Mouse (Mus musculus) neural tube, embryonic 14.5 days (tissue): ENCODE measurements at regions not wholly inside any gene's neighbourhood (a gene's known extent, or its start where the extent isn't known, plus 50 kb on each side); places are given as distances from the start of the nearest gene placed in this dataset.
"Not testable (repeated sequence)": the region's sequence is repeated elsewhere in the genome, so short reads cannot be mapped to it uniquely, and the experiment has no call there.

Experiments
- ATAC-seq: fragments of 200-750 bp; cut with Nextera tagmentation; 2 replicates; pipeline ENCODE4 v1.8.0; 2017; ENCODE audit warnings: low read depth, mild to moderate bottlenecking, moderate TSS enrichment, moderate library complexity
- H3K27ac ChIP-seq: fragments of 300-500 bp; sonication (generic); 2 replicates; pipeline ENCODE4 v1.5.1; 2014; ENCODE audit warnings: low read depth, mild to moderate bottlenecking, control low read depth, low read length, moderate library complexity, mixed read lengths
- H3K27me3 ChIP-seq: fragments of 300-500 bp; sonication (generic); 2 replicates; pipeline ENCODE4 v1.6.1; 2014; ENCODE audit warnings: low read length; ENCODE audit not compliant: control insufficient read depth, insufficient read depth
- H3K36me3 ChIP-seq: fragments of 300-500 bp; sonication (generic); 2 replicates; pipeline ENCODE4 v1.6.1; 2014; ENCODE audit warnings: low read length, mixed read lengths; ENCODE audit not compliant: control insufficient read depth, insufficient read depth
- H3K4me1 ChIP-seq: fragments of 300-500 bp; sonication (generic); 2 replicates; pipeline ENCODE4 v1.6.1; 2014; ENCODE audit warnings: low read length; ENCODE audit not compliant: control insufficient read depth, insufficient read depth
- H3K4me2 ChIP-seq: fragments of 300-500 bp; sonication (generic); 2 replicates; pipeline ENCODE4 v1.6.1; 2014; ENCODE audit warnings: mild to moderate bottlenecking, low read depth, low read length, control low read depth
- H3K4me3 ChIP-seq: fragments of 300-500 bp; sonication (generic); 2 replicates; pipeline ENCODE4 v1.5.1; 2014; ENCODE audit warnings: low read depth, low read length, control low read depth, mixed read lengths
- H3K9ac ChIP-seq: fragments of 300-500 bp; sonication (generic); replicated peaks from 2 replicates; pipeline ENCODE4 v1.6.1; 2014; ENCODE audit warnings: low read depth, mild to moderate bottlenecking, control low read depth, low read length, mixed read lengths
- H3K9me3 ChIP-seq: fragments of 300-500 bp; sonication (generic); 2 replicates; pipeline ENCODE4 v1.6.1; 2016; ENCODE audit warnings: low read length; ENCODE audit not compliant: control insufficient read depth
- WGBS: fragments of 180-500 bp; shearing (Covaris S2); extraction: QIAGEN DNeasy Blood & Tissue Kit; methylation state at CpG from one replicate; pipeline ENCODE4 v1.1.7; 2014; 5-methylcytosine and 5-hydroxymethylcytosine counted together

DNA sequence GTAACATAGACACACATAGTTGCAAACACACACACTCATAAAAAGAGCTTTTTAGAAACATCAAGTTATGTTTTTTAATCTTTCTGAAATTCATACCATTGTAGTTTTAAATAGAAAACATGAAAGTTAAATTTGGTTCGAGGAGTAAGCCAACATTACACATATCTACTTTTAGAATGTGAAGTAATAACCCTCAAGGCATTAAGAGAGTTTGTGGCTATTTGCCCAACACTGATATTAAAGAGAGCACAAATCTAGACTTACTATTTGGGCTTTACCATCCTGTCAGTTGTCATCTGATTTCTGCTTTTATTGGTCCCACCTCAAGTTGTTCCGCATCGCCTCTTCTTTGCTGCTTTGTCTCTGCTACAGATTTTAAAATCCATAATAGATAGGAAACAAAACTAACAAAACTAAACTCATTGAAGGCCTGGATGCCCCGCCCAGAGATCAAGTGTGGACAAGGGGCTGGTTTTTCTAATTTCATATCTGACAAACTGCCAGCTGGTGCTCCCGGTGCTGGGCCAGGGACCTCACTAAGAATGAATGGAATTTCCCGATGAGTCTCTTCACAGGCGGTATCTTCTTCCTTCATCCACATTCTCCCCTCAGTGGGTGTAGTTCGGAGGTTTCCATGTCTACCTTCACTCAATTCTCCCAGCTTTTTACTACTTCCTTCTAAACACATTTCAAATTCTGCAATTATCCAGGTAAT is 60.3 kb upstream of the Akap13 start:
- Histone ChIP-seq H3K27ac (no peak overlapping the region), H3K9ac (no peak overlapping the region), H3K9me3 (no peaks in the 10 kb centered on the region), H3K27me3 (no peaks in the 10 kb centered on the region), H3K4me3 (no peak overlapping the region), H3K4me1 (no peaks in the 10 kb centered on the region), H3K4me2 (no peak overlapping the region), H3K36me3 (no peaks in the 10 kb centered on the region)
- ATAC-seq = no peak
- WGBS = 81% methylated on average over 8 of the region's 8 CpGs

DNA sequence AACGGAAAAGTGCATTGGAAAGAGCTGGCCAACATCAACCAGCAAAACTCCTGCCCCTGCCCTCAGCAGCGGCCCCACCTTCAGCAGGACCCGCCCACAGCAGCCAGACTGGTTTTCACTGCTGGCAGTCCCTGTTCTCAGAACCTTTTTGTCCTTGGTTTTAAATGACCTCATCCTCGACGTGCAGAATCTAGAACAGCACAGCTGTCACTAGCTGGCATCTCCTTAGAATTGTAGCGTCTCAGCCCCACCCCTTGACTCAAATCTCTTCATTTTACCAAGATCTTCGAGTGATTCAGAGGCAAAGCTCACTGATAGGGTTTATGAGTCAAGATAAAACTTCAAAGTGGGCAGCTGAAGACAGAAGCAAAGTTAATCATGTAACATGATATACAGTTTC is 57.8 kb upstream of the Akap13 start:
- no peak overlapping the region for H3K27ac ChIP-seq
- no peaks in the 10 kb centered on the region for H3K36me3 ChIP-seq
- ATAC-seq = no peak
- H3K9me3 ChIP-seq = no peaks in the 10 kb centered on the region
- H3K4me1 ChIP-seq = no peaks in the 10 kb centered on the region
- no peaks in the 10 kb centered on the region for H3K27me3 ChIP-seq
- 27% methylated on average over 7 of the region's 7 CpGs for WGBS
- no peak overlapping the region for H3K9ac ChIP-seq
- H3K4me3 ChIP-seq = no peak overlapping the region
- no peak overlapping the region for H3K4me2 ChIP-seq

- H3K27me3 ChIP-seq, H3K27ac ChIP-seq, H3K4me2 ChIP-seq, H3K4me1 ChIP-seq, H3K36me3 ChIP-seq, ATAC-seq, H3K9ac ChIP-seq, H3K9me3 ChIP-seq, H3K4me3 ChIP-seq: not testable (repeated sequence)
- WGBS = 93% methylated on average over 2 of the region's 2 CpGs
These were observed 56.9 kb upstream of the Akap13 start for GRCm38 (mm10) chr7:75398480-75398879.

DNA sequence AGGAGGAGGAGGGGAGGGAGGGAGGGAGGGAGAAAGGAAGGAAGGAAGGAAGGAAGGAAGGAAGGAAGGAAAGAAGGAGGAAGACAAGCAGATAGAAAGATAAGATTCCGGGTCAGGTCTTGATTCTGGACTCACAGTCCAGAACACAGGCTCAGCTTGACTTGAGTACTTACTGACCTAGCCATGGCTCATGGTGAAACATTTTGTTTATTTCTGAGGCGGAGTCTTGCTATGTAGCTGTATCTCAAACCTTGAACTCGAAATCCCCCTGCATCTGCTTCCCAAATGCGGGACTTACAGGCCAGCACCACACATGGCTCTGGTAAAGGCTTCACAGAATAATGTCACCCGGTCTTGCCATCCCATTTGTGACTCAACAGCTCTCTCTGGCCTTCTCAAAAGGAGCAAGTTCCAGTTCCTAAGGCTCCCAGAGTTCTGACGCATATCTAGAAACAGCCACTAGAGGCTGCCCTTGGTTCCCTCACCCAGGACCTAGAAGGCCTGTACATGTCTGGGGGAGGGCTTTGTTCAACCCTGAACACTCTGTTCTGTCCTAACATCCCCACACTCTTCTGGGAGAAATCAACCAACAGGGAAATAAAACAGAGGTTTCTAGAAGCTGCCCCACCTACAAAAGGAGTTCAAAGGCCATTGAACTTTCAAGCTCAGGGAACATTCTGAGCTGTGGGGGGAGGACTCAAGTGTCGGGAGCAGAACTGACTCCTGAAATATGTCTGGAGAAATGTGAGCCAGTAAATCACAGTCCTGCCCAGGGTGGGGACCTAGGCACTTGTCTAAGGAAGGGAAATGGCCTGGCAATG is 56.2 kb upstream of the Akap13 start:
- Histone ChIP-seq H3K27me3 (no peaks in the 10 kb centered on the region), H3K4me2 (no peak overlapping the region), H3K36me3 (no peaks in the 10 kb centered on the region), H3K4me1 (no peaks in the 10 kb centered on the region), H3K27ac (no peak overlapping the region), H3K9ac (no peak overlapping the region), H3K4me3 (no peak overlapping the region), H3K9me3 (no peaks in the 10 kb centered on the region)
- 54% methylated on average over 7 of the region's 7 CpGs for WGBS
- ATAC-seq = no peak

- H3K4me2 ChIP-seq = no peak overlapping the region
- no peak overlapping the region for H3K27ac ChIP-seq
- no peak overlapping the region for H3K4me3 ChIP-seq
- no peaks in the 10 kb centered on the region for H3K9me3 ChIP-seq
- 55% methylated on average over 2 of the region's 2 CpGs for WGBS
- no peaks in the 10 kb centered on the region for H3K36me3 ChIP-seq
- no peak overlapping the region for H3K9ac ChIP-seq
- no peaks in the 10 kb centered on the region for H3K27me3 ChIP-seq
- no peaks in the 10 kb centered on the region for H3K4me1 ChIP-seq
- no peak for ATAC-seq
These were observed 54.9 kb upstream of the Akap13 start for GRCm38 (mm10) chr7:75400471-75400870.

- 86% methylated on average over 3 of the region's 3 CpGs for WGBS
- no peak overlapping the region for H3K9ac ChIP-seq
- no peak overlapping the region for H3K4me2 ChIP-seq
- no peak overlapping the region for H3K4me3 ChIP-seq
- H3K27me3 ChIP-seq = no peaks in the 10 kb centered on the region
- ATAC-seq = no peak
- H3K9me3 ChIP-seq = no peaks in the 10 kb centered on the region
- no peaks in the 10 kb centered on the region for H3K36me3 ChIP-seq
- no peak overlapping the region for H3K27ac ChIP-seq
- H3K4me1 ChIP-seq = no peaks in the 10 kb centered on the region
These were observed 50.4 kb upstream of the Akap13 start for GRCm38 (mm10) chr7:75404955-75405354.
